Mouse (Mus musculus) neural tube, embryonic 10.5 days (tissue): ENCODE measurements around the gene Tomm6.

Experiments
- DNase-seq: peaks from one replicate; pipeline ENCODE4 v3.0.0-alpha.2; 2017; ENCODE audit warnings: low spot score; ENCODE audit errors: extremely low spot score

Gene Tomm6

DNA sequence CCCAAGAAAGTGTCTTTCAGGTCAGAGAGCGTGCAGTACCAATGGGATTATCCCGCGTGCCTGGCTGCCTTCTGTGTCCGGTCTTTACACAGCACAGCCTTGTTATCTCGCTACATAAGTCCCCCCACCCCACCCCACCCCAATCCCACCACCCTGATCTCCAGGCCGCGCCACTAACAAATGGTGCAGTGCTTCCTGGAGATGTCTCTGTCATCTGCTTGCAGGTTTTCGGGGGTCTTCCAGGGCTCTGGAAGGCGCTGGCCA lies at the start of gene Tomm6:
Gene Tomm6 (minus strand): TSS at position 43 of the 264 bp plus-strand sequence.
- DNase-seq, result no peak

- peak; percentile 73 for DNase-seq
Observed at GRCm38 (mm10) chr17:47737271-47738065, 49.3 kb upstream of the Tomm6 start.

DNA sequence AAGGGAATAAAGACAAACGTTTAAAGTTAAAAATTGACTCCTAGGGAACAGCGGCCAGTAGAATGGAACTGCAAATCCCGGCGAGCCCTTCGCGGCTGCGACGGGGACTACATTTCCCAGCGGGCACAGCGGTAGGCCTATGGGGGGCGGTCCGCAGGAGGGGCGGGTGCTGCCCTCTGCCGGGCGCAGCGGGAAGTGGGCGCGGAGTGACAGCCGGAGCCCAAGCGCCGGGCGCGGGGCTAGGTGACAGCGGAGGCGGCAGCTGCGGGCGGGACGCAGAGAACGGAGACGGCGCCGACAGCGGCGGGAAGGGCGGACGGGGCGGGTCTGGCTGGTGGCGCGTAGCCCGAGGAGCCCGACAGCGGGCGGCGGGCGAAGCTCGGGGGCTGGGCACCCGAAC lies 48.7 kb upstream of the Tomm6 start, which contains the start of gene Tfeb:
Gene Tfeb (plus strand): TSS at position 175 of the 400 bp plus-strand sequence.
- peak; percentile 96 for DNase-seq

- DNase-seq, result no peak
Observed at GRCm38 (mm10) chr17:47735553-47736100, 47.4 kb upstream of the Tomm6 start.

GRCm38 (mm10) chr17:47730633-47731575 lies 42.7 kb upstream of the Tomm6 start:
- no peak for DNase-seq

GRCm38 (mm10) chr17:47726566-47726965 lies 38.4 kb upstream of the Tomm6 start, which contains the start of gene Pgc:
Gene Pgc (plus strand): TSS chr17:47726842.
- no peak for DNase-seq

- no peak for DNase-seq
Observed at GRCm38 (mm10) chr17:47721183-47721582, 33.0 kb upstream of the Tomm6 start.

DNA sequence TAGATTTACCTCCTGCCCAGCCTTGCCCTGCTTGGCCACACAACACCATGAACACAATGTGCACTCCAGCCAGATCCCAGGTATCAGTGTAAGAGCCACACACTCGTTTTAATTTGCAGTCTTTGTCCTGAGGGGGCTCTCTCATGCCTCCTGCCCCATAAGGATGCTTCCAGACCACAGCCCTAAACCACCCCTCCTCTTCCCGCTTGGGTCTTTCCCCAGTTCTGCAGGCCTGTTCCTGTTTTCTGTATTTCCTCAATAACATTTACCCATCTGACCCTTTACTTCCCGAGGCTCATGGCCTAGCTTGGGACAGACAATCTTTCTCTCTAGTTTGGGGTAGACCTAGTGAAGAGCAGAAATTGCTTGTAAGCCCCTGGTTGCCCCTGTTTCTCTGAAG lies 26.9 kb upstream of the Tomm6 start:
- DNase-seq, result no peak

- DNase-seq, result no peak
Observed at GRCm38 (mm10) chr17:47712889-47713571, 24.8 kb upstream of the Tomm6 start.

- no peak for DNase-seq
Observed at GRCm38 (mm10) chr17:47711883-47712282, 23.7 kb upstream of the Tomm6 start.

DNA sequence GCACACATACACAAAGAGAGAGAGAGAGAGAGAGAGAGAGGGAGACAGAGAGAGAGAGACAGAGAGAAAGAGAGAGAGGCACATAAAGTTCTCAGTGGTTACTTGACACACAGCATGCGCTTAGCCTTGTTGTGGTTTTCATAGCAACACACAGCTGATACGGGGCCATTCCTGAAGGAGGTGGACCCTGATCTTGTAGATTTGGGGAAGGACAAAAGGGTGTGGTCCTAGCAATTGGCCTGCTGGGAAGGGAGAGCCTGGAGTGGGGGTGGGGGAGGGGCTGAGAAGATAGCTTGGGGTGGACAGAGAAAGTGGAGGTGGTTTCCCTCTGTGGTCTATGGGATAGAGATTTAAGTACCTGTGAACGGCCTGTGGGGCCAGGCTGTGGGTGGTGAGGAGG lies 21.9 kb upstream of the Tomm6 start:
- no peak for DNase-seq

- DNase-seq, result no peak
Observed at GRCm38 (mm10) chr17:47708972-47709371, 20.8 kb upstream of the Tomm6 start.

DNA sequence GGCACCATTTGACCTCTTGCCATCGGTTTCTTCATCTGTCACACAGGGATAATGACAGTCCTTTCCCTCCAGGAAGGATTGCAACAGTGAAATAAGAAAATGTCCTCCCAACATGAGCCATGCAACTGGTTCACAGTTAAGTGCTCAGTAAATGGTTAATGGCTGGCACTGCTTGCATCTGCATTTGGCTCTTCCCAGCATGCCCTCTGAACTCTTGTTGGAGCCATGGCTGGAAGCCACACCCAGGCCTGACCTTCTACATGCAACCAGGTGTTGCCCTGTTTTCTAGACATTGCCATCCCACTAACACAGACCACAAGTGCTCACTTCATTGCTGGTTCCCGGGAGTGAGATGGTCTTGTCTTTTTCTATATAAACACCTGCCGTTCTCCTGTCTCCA lies 19.8 kb upstream of the Tomm6 start:
- DNase-seq, result no peak

- DNase-seq, result no peak
Observed at GRCm38 (mm10) chr17:47706196-47706595, 18.0 kb upstream of the Tomm6 start.

- no peak for DNase-seq
Observed at GRCm38 (mm10) chr17:47704692-47705091, 16.5 kb upstream of the Tomm6 start.

- peak; percentile 40 for DNase-seq
Observed at GRCm38 (mm10) chr17:47703556-47703955, 15.4 kb upstream of the Tomm6 start.

DNA sequence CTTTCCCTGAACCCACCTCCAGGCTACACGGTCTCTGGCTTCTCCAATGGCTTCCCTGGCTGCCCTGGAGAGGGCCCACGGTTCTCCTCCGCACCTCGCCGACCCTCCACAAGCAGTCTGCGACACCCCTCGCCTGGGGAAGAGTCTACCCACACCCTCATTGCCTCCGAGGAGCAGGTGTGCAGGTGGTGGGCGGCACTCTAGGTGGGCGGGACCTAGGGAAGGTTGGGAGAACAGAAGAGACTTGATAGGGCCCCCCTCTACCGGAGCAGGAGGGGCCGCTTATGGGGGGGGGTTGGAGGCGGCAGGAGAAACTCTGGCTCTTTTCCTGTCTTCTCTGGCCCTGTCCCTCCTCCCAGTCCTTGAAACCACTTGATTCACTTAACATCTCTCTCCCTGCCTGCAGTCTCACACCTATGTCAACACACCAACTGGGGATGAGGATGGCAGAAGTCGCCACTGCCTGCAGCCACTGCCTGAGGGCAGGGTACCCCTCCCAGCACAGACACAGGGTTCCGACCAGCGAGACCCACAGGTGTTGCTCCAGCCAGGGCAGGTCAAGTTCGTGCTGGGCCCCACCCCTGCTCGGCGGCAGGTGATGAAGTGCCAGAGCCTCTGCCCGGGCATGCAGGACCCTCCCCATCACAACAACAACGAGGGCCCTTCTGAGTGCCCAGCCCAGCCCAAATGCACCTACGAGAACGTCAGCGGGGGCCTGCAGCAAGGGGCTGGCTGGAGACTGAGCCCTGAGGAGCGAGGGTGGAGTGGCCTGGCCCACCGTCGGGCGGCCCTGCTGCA lies 14.6 kb upstream of the Tomm6 start:
- no peak for DNase-seq

- DNase-seq, result no peak
Observed at GRCm38 (mm10) chr17:47701793-47702192, 13.6 kb upstream of the Tomm6 start.

DNA sequence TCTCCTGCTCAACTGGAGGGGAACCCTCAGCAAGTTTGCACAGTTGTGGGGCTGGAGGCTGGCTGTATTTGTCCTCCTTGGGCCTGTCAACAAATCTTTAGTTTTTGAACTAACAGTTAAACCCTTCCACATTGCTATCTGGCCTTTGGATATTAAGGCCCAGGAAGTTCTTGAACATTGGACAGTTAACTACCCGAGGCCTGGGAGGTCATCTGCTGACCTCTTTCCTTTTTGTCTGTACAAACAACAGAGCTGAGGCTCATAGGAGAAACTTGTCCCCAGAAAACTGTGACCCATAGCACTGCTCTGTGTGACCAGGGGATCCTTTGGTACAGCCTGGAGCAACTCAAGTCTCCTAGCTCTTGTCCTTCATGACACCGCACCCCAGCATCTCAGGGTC lies 10.9 kb upstream of the Tomm6 start:
- DNase-seq, result no peak

- DNase-seq, result no peak
Observed at GRCm38 (mm10) chr17:47698156-47698555, 10.0 kb upstream of the Tomm6 start.

DNA sequence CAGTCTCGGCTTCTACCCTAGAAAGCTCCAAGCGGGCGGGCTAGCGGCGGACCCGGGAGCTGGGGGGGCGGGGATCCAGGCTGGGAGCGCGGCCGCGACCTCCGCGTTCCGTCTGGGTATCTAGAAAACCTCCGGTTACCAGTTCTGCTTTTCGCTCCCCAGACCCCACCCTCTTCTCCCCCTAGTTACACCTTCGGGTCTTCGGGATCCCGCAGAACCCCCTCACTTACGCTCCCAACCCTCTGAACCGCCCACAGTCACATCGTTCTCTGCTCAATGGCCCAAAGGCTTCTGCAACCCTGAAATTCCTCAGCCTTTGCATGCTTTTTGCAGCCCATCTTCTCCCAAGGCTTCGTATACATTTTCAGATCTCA lies 7.1 kb upstream of the Tomm6 start:
- DNase-seq, result no peak
